22 mouse cellular contexts compared by ENCODE assay signal in the genomic region with DNA sequence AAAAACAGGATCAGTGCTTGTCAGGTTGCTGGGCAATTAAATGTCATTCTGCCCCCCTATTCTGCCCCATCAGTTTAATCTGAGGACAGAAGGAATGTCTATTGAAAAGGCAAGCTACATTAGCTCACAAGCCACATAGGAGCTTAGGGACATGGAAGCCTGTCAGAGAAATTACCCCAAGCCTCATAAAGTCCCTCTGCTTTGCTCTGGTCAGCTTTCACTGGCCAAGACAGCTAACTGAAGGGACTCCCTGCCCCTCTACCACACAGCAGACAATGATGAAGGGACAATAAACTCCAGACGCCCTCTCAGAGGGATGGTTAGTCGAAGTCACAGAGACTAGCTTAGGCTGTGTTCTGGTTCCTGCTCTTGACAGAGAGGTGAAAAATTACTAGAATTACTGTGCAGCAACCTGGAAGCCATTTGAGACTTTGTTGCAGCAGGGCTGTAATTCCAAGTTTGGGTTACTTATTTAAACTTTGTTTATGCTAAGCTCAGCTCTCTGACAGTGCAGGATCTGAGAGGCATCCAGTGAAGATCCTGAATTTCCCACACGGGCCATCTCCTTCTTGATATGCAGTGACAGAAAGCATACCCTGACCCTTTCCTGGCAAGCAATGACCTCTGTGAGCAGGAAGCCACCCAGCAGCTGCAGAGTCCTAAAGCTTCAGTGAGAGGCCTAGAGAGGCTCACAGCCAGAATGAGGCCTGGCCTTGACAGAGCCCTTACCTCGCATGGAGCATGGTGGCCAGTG.
DNase-seq lines count a peak whose midpoint lies in the region; ATAC-seq lines count a peak whose summit lies in the region.
"Had no signal": no experiment of that assay in that cellular context is flagged by ENCODE, and none has a peak within 500 bp of the region (broad histone marks: within the 10 kb centered on the region; RNA-seq: fewer than 3 reads in every experiment).

No protein-coding gene starts in this region.

- WGBS in kidney, embryonic 15.5 days = 31% methylated on average over 4 of the region's 4 CpGs
- 43% methylated on average over 4 of the region's 4 CpGs for WGBS in neural tube, embryonic 15.5 days
- 50% methylated on average over 4 of the region's 4 CpGs for WGBS in embryonic facial prominence, embryonic 10.5 days

- no peak overlapping the region for H3K4me2 ChIP-seq in kidney, embryonic 15.5 days
- H3K4me2 ChIP-seq in neural tube, embryonic 15.5 days = no peak overlapping the region
- H3K4me2 ChIP-seq: embryonic facial prominence, embryonic 13.5 days; limb, embryonic 13.5 days had no signal

- H3K27ac ChIP-seq in kidney, embryonic 15.5 days = no peak overlapping the region
- H3K27ac ChIP-seq in neural tube, embryonic 15.5 days (replicated peaks) = 0 out of 2 replicates have a peak overlapping the region, but pooled peaks have one; percentile 4
- no peak overlapping the region for H3K27ac ChIP-seq in embryonic facial prominence, embryonic 10.5 days (replicated peaks)
- H3K27ac ChIP-seq: embryonic facial prominence, embryonic 13.5 days; hindbrain, postnatal 0 days; limb, embryonic 13.5 days had no signal

- intact Hi-C loops in heart, postnatal 25 days (cut with DNase I) = no loop called here

- H3K9me3 ChIP-seq in kidney, embryonic 15.5 days (replicated peaks) = no peaks in the 10 kb centered on the region
- no peaks in the 10 kb centered on the region for H3K9me3 ChIP-seq in neural tube, embryonic 15.5 days (replicated peaks)
- no peaks in the 10 kb centered on the region for H3K9me3 ChIP-seq in embryonic facial prominence, embryonic 10.5 days
- H3K9me3 ChIP-seq: embryonic facial prominence, embryonic 13.5 days; limb, embryonic 13.5 days had no signal

- no peak overlapping the region for H3K9ac ChIP-seq in kidney, embryonic 15.5 days
- H3K9ac ChIP-seq in neural tube, embryonic 15.5 days (replicated peaks) = no peak overlapping the region
- H3K9ac ChIP-seq: embryonic facial prominence, embryonic 13.5 days; limb, embryonic 13.5 days; liver, postnatal 0 days had no signal

- H3K27me3 ChIP-seq in kidney, embryonic 15.5 days = no peaks in the 10 kb centered on the region
- H3K27me3 ChIP-seq in neural tube, embryonic 15.5 days (replicated peaks) = no peaks in the 10 kb centered on the region
- no peaks in the 10 kb centered on the region for H3K27me3 ChIP-seq in embryonic facial prominence, embryonic 10.5 days (replicated peaks; ENCODE audit: low read depth, poor library complexity, severe bottlenecking)
- H3K27me3 ChIP-seq: embryonic facial prominence, embryonic 13.5 days; limb, embryonic 13.5 days had no signal

- H3K4me3 ChIP-seq in kidney, embryonic 15.5 days (replicated peaks) = no peak overlapping the region
- no peak overlapping the region for H3K4me3 ChIP-seq in neural tube, embryonic 15.5 days (replicated peaks)
- H3K4me3 ChIP-seq in embryonic facial prominence, embryonic 10.5 days = no peak overlapping the region
- H3K4me3 ChIP-seq: embryonic facial prominence, embryonic 13.5 days; limb, embryonic 13.5 days had no signal

- peak; percentile 75 for DNase-seq in heart, adult 11 months
- DNase-seq in heart, postnatal 25 days (ENCODE audit: low spot score) = no peak
- no peak for DNase-seq in kidney, adult 18-20 months
- DNase-seq in embryo, embryonic 10 days (ENCODE audit: low spot score) = peak; percentile 12
- DNase-seq in embryonic facial prominence, embryonic 10.5 days (ENCODE audit: low spot score) = no peak
- DNase-seq in thymus, postnatal 0 days (ENCODE audit: low spot score) = no peak
- DNase-seq: adrenal gland, adult 2 months; cerebellum, adult 2 months; cerebellum, postnatal 36 days; gastrocnemius, postnatal 25 days; heart, postnatal 14 days; kidney, postnatal 10 days; liver, postnatal 0 days; lung, postnatal 10 days; midbrain, embryonic 14.5 days; thymus, adult 2 months had no signal

- no peaks in the 10 kb centered on the region for H3K36me3 ChIP-seq in kidney, embryonic 15.5 days
- H3K36me3 ChIP-seq in neural tube, embryonic 15.5 days = no peaks in the 10 kb centered on the region
- H3K36me3 ChIP-seq in embryonic facial prominence, embryonic 10.5 days (replicated peaks) = no peaks in the 10 kb centered on the region
- H3K36me3 ChIP-seq: embryonic facial prominence, embryonic 13.5 days; limb, embryonic 13.5 days had no signal

- peaks cover 6% of the 10 kb centered on the region; the same call in 1 of the 2 replicates for H3K4me1 ChIP-seq in kidney, embryonic 15.5 days
- 0 out of 2 replicates have a peak, but pooled peaks cover 4% of the 10 kb centered on the region for H3K4me1 ChIP-seq in neural tube, embryonic 15.5 days
- H3K4me1 ChIP-seq in embryonic facial prominence, embryonic 10.5 days = peaks cover 11% of the 10 kb centered on the region
- H3K4me1 ChIP-seq: limb, embryonic 13.5 days had no signal

- 0 out of 2 replicates have a peak, but pooled peaks have one; percentile 40 for ATAC-seq in kidney, embryonic 15.5 days (replicated peaks; ENCODE audit: low FRiP score)
- no peak; the same call in 1 of the 2 replicates for ATAC-seq in neural tube, embryonic 15.5 days (ENCODE audit: low FRiP score)
- ATAC-seq: forebrain, embryonic 14.5 days; hindbrain, postnatal 0 days; liver, postnatal 0 days had no signal

Comparison
In these comparisons a context has a peak if more than half of its experiments do, and no peak if none do; other contexts are left out.
1. DNase-seq: peak in heart, adult 11 months (single experiment) and embryo, embryonic 10 days (single experiment); none in heart, postnatal 25 days (single experiment), kidney, adult 18-20 months (single experiment), embryonic facial prominence, embryonic 10.5 days (single experiment) and thymus, postnatal 0 days (single experiment).